Mouse (Mus musculus) CH12.LX (cell line): ENCODE results near the gene Morn5. TPM values are rescaled to one million over a fixed set of nuclear protein-coding genes. Genes with fewer than 3 reads are reported as not detected.

Source experiments
- DNase-seq: peaks from one replicate; pipeline ENCODE4 v3.0.0-alpha.2; 2013; ENCODE audit errors: extremely low read depth
- H3K27ac ChIP-seq: 2 replicates; pipeline ENCODE4 v1.5.1; 2012; ENCODE audit warnings: low read depth, mild to moderate bottlenecking, control low read depth, moderate library complexity; ENCODE audit not compliant: insufficient read depth
- H3K27me3 ChIP-seq: replicated peaks from 2 replicates; pipeline ENCODE3; 2012; ENCODE audit warnings: inconsistent platforms
- H3K36me3 ChIP-seq, 2 experiments: replicated peaks in 1 of 2; 2 replicates each; pipeline versions ENCODE3 to v1.6.1; 2012; ENCODE audit warnings: inconsistent platforms in 1 of 2, low read length in 1 of 2, mild to moderate bottlenecking in 1 of 2, mixed read lengths in 1 of 2, moderate library complexity in 1 of 2; ENCODE audit not compliant: control insufficient read depth in 1 of 2, insufficient read depth in 1 of 2
- H3K4me1 ChIP-seq, 2 experiments: 2 replicates each; pipeline ENCODE4 v1.6.1; 2012; ENCODE audit warnings: inconsistent platforms in 1 of 2, moderate library complexity in 1 of 2; ENCODE audit not compliant: insufficient read depth in 2 of 2, control insufficient read depth in 1 of 2
- H3K4me2 ChIP-seq: 2 replicates; pipeline ENCODE4 v1.6.1; 2012; ENCODE audit warnings: low read depth, mild to moderate bottlenecking, control low read depth; ENCODE audit not compliant: poor library complexity, insufficient read depth, severe bottlenecking
- H3K4me3 ChIP-seq, 3 experiments: fragments of 150-350 bp in 1 of 3; sonication (generic) in 1 of 3; replicated peaks in 1 of 3; 2 replicates each; pipeline versions ENCODE3 to v1.5.1; 2011 to 2012; ENCODE audit warnings: low read depth in 2 of 3, low read length in 2 of 3, mild to moderate bottlenecking in 2 of 3, moderate library complexity in 2 of 3, control low read depth in 1 of 3, improper control_type of control experiment in 1 of 3, inconsistent platforms in 1 of 3, mixed read lengths in 1 of 3; ENCODE audit not compliant: poor library complexity in 1 of 3
- H3K79me2 ChIP-seq: replicated peaks from 2 replicates; pipeline ENCODE4 v1.6.1; 2012; ENCODE audit warnings: mild to moderate bottlenecking, moderate library complexity; ENCODE audit not compliant: control insufficient read depth, poor library complexity, insufficient read depth, severe bottlenecking; ENCODE audit errors: extremely low read depth
- H3K9ac ChIP-seq: 2 replicates; pipeline ENCODE4 v1.6.1; 2012; ENCODE audit warnings: low read depth, mild to moderate bottlenecking, control low read depth, moderate library complexity; ENCODE audit not compliant: insufficient read depth
- H3K9me3 ChIP-seq: replicated peaks from 2 replicates; pipeline ENCODE3; 2012; ENCODE audit warnings: low read length, inconsistent platforms, mixed read lengths
- CHD1 ChIP-seq: IDR thresholded peaks from 2 replicates; pipeline ENCODE4 v1.6.1; 2012; ENCODE audit warnings: low read depth, low read length, improper control_type of control experiment, inconsistent platforms
- E2F4 ChIP-seq: IDR thresholded peaks from 2 replicates; pipeline ENCODE4 v1.6.1; 2011; ENCODE audit warnings: low read depth, low read length, improper control_type of control experiment; ENCODE audit not compliant: insufficient replicate concordance
- EP300 ChIP-seq: IDR thresholded peaks from 2 replicates; pipeline ENCODE4 v1.6.1; 2011; ENCODE audit warnings: low read length, improper control_type of control experiment
- ETS1 ChIP-seq: conservative IDR thresholded peaks from 2 replicates; pipeline ENCODE4 v1.6.1; 2012; ENCODE audit warnings: low read depth, mild to moderate bottlenecking, inconsistent platforms, low read length, improper control_type of control experiment, moderate library complexity
- HCFC1 ChIP-seq: IDR thresholded peaks from 2 replicates; pipeline ENCODE4 v1.6.1; 2012; ENCODE audit warnings: low read depth, mild to moderate bottlenecking, inconsistent platforms, low read length, improper control_type of control experiment
- JUN ChIP-seq: IDR thresholded peaks from 2 replicates; pipeline ENCODE4 v1.6.1; 2011; ENCODE audit warnings: low read depth, mild to moderate bottlenecking, low read length, improper control_type of control experiment, moderate library complexity; ENCODE audit not compliant: insufficient read depth
- JUND ChIP-seq: conservative IDR thresholded peaks from 2 replicates; pipeline ENCODE4 v1.6.1; 2011; ENCODE audit warnings: low read depth, low read length, improper control_type of control experiment
- MAZ ChIP-seq: IDR thresholded peaks from 2 replicates; pipeline ENCODE4 v1.6.1; 2012; ENCODE audit warnings: low read depth, mild to moderate bottlenecking, inconsistent platforms, low read length, improper control_type of control experiment, moderate library complexity
- MEF2A ChIP-seq: IDR thresholded peaks from 2 replicates; pipeline ENCODE4 v1.6.1; 2014; ENCODE audit warnings: low read depth, mild to moderate bottlenecking, inconsistent platforms, low read length, improper control_type of control experiment, borderline replicate concordance
- NELFE ChIP-seq: IDR thresholded peaks from 2 replicates; pipeline ENCODE4 v1.6.1; 2011; ENCODE audit warnings: low read depth, low read length, improper control_type of control experiment
- NRF1 ChIP-seq: IDR thresholded peaks from 2 replicates; pipeline ENCODE4 v1.6.1; 2014; ENCODE audit warnings: low read depth, mild to moderate bottlenecking, inconsistent platforms, low read length, improper control_type of control experiment, moderate library complexity
- POLR2A ChIP-seq: IDR thresholded peaks from 2 replicates; pipeline ENCODE4 v1.6.1; 2011; ENCODE audit warnings: low read depth, mild to moderate bottlenecking, improper control_type of control experiment, low read length
- POLR2AphosphoS2 ChIP-seq: IDR thresholded peaks from 2 replicates; pipeline ENCODE4 v1.6.1; 2011; ENCODE audit warnings: low read depth, low read length, improper control_type of control experiment
- RAD21 ChIP-seq: IDR thresholded peaks from 2 replicates; pipeline ENCODE4 v1.6.1; 2011; ENCODE audit warnings: low read depth, mild to moderate bottlenecking, low read length, improper control_type of control experiment, moderate library complexity
- SIN3A ChIP-seq: IDR thresholded peaks from 2 replicates; pipeline ENCODE4 v1.6.1; 2012; ENCODE audit warnings: low read length, improper control_type of control experiment, inconsistent platforms
- SMC3 ChIP-seq: IDR thresholded peaks from 2 replicates; pipeline ENCODE4 v1.6.1; 2011; ENCODE audit warnings: low read depth, low read length, improper control_type of control experiment
- TBP ChIP-seq: conservative IDR thresholded peaks from 2 replicates; pipeline ENCODE4 v1.6.1; 2011; ENCODE audit warnings: low read depth, low read length, improper control_type of control experiment
- TCF12 ChIP-seq: IDR thresholded peaks from 2 replicates; pipeline ENCODE4 v1.6.1; 2014; ENCODE audit warnings: low read depth, mild to moderate bottlenecking, inconsistent platforms, low read length, improper control_type of control experiment
- UBTF ChIP-seq: IDR thresholded peaks from 2 replicates; pipeline ENCODE4 v1.6.1; 2012; ENCODE audit warnings: low read depth, mild to moderate bottlenecking, inconsistent platforms, low read length, improper control_type of control experiment, moderate library complexity
- USF2 ChIP-seq: conservative IDR thresholded peaks from 2 replicates; pipeline ENCODE4 v1.6.1; 2011; ENCODE audit warnings: low read depth, low read length, improper control_type of control experiment
- ZMIZ1 ChIP-seq: IDR thresholded peaks from 2 replicates; pipeline ENCODE4 v1.6.1; 2012; ENCODE audit warnings: low read depth, mild to moderate bottlenecking, inconsistent platforms, low read length, improper control_type of control experiment
- ZNF384 ChIP-seq: IDR thresholded peaks from 2 replicates; pipeline ENCODE4 v1.6.1; 2012; ENCODE audit warnings: low read depth, low read length, improper control_type of control experiment, inconsistent platforms
- dilution Hi-C: fragments of 300-500 bp; cut with MboI; formaldehyde crosslinking; loops from 2 replicates; pipeline ENCODE4 v1.14.3; 2020; ENCODE audit warnings: low sequenced_read_pairs; ENCODE audit not compliant: extremely low pct_unique_long_range_greater_than_20kb, extremely low pct_ligation_motif_present
- in situ Hi-C: fragments of 300-500 bp; cut with MboI; formaldehyde crosslinking; loops from 3 replicates; pipeline ENCODE4 v1.14.3; 2019; ENCODE audit warnings: low sequenced_read_pairs, low pct_ligation_motif_present, low pct_unique_long_range_greater_than_20kb, mixed read lengths
- polyA plus RNA-seq: library from polyadenylated mRNA; unstranded; fragments of >175 nt; gene quantifications from 2 replicates; pipeline ENCODE4 v1.2.1, GENCODE M21; 2012; ENCODE audit warnings: low read depth; ENCODE audit not compliant: insufficient read length
- total RNA-seq, 2 experiments: library from RNA; depleted of rRNA; stranded (reverse); fragments of 300-350 nt in 1 of 2; fragments of >200 nt in 1 of 2; gene quantifications; 2 replicates each; pipeline ENCODE4 v1.2.3; 2012 to 2014

Gene Morn5
- total and polyA plus RNA-seq, 3 experiments = 0.38 TPM; not detected in 2

DNA sequence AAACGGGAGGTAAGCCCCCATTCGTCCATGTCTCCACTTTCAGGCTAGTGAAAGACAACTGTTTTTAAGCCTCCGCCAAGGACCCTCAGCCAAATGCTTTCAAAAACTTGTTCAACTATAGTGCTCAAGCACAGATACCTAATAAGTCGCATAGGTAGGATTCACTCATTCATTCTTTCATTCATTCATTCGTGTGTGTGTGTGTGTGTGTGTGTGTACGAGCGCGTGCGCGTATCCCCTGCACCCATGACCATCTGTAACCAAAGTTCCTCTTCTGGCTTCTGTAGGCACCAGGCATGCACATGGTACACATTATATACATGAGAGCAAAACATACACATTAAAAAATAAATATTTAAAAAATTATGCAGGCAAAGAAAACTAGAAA lies 303 bp downstream of the Morn5 start:
- no peak overlapping the region for H3K9ac ChIP-seq
- TF ChIP-seq ETS1 = no peak
- no peak for TF ChIP-seq UBTF
- TF ChIP-seq JUN = no peak
- TF ChIP-seq USF2 = no peak
- TF ChIP-seq SMC3 = no peak
- no peak for TF ChIP-seq POLR2AphosphoS2
- no peak for TF ChIP-seq ZMIZ1
- no peak for TF ChIP-seq JUND
- TF ChIP-seq ZNF384 = no peak
- no peak for TF ChIP-seq HCFC1
- TF ChIP-seq TBP = no peak
- no peak for TF ChIP-seq CHD1
- no peak for TF ChIP-seq NRF1
- no peak for TF ChIP-seq EP300
- TF ChIP-seq SIN3A = no peak
- TF ChIP-seq POLR2A = no peak
- TF ChIP-seq NELFE = no peak
- H3K27me3 ChIP-seq = peaks cover 12% of the 10 kb centered on the region

DNA sequence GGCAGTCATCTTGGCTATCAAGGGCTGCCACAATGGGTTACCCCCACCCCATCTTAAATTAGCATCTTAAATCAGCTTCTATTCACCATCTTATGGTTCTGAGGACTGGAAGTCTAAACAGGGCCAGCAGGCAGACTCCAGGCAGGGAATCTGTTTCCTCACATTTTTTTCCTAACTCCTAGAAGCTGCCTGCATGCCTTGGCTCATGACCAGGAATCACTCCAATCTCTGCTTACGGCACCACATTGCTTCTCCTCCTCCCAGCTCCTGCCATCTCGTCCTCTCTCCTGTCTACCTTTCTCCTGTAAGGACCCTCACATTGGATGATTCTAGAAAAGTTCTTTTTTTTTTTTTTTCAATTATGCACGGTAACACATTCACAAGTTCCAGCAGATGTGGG lies 4.0 kb downstream of the Morn5 start:
- dilution Hi-C loops = no loop called here
- in situ Hi-C loops = no loop called here
- H3K27ac ChIP-seq = no peak overlapping the region
- peaks cover 17% of the 10 kb centered on the region for H3K27me3 ChIP-seq
- H3K4me1 ChIP-seq = peaks cover under 1 to 4% of the 10 kb centered on the region in 2 experiments; a peak in 2 of 4 replicates
- no peaks in the 10 kb centered on the region for H3K36me3 ChIP-seq
- DNase-seq = no peak
- H3K4me2 ChIP-seq = no peak overlapping the region
- peaks cover 3% of the 10 kb centered on the region; the same call in 1 of the 2 replicates for H3K79me2 ChIP-seq
- no peak overlapping the region for H3K9ac ChIP-seq
- H3K4me3 ChIP-seq = no peak overlapping the region
- no peaks in the 10 kb centered on the region for H3K9me3 ChIP-seq
- TF ChIP-seq JUN (no peak), CHD1 (no peak), MEF2A (no peak), MAZ (no peak), HCFC1 (no peak), E2F4 (no peak), JUND (no peak), RAD21 (no peak), TCF12 (no peak), SIN3A (no peak)

More for the DNA sequence above, 303 bp downstream of the Morn5 start:
- Histone ChIP-seq H3K4me2 (no peak overlapping the region; the same call in 1 of the 2 replicates), H3K27ac (no peak overlapping the region), H3K9me3 (no peaks in the 10 kb centered on the region), H3K4me1 (peaks cover 2 to 23% of the 10 kb centered on the region in 2 experiments; a peak in 3 of 4 replicates), H3K4me3 (peak overlapping the region in 2 of 3 experiments; percentile 9 to 91), H3K36me3 (peaks cover 0 to 21% of the 10 kb centered on the region in 2 experiments), H3K79me2 (peaks cover 11% of the 10 kb centered on the region)
- in situ Hi-C loops (no loop called here), dilution Hi-C loops (no loop called here)
- DNase-seq = no peak
